Mouse (Mus musculus) heart, embryonic 16.5 days (tissue): ENCODE measurements around the gene 1700056E22Rik. TPM values are rescaled to one million over a fixed set of nuclear protein-coding genes. Genes with fewer than 3 reads are reported as not detected.

Experiments used
- ATAC-seq: fragments of 200-750 bp; cut with Nextera tagmentation; replicated peaks from 2 replicates; pipeline ENCODE4 v1.8.0; 2017; ENCODE audit warnings: moderate number of reproducible peaks; ENCODE audit not compliant: insufficient read depth, low FRiP score; ENCODE audit errors: extremely low read depth
- H3K27ac ChIP-seq: fragments of 300-500 bp; sonication (generic); 2 replicates; pipeline ENCODE4 v1.5.1; 2014; ENCODE audit warnings: mild to moderate bottlenecking, low read length, control low read depth, moderate library complexity
- H3K27me3 ChIP-seq: fragments of 300-500 bp; sonication (generic); 2 replicates; pipeline ENCODE4 v1.6.1; 2014; ENCODE audit warnings: low read length, mixed read lengths; ENCODE audit not compliant: control insufficient read depth, insufficient read depth
- H3K36me3 ChIP-seq: fragments of 300-500 bp; sonication (generic); 2 replicates; pipeline ENCODE4 v1.6.1; 2014; ENCODE audit not compliant: control insufficient read depth, insufficient read depth
- H3K4me1 ChIP-seq: fragments of 300-500 bp; sonication (generic); 2 replicates; pipeline ENCODE4 v1.6.1; 2014; ENCODE audit warnings: low read length, mixed read lengths; ENCODE audit not compliant: control insufficient read depth, insufficient read depth
- H3K4me2 ChIP-seq: fragments of 300-500 bp; sonication (generic); 2 replicates; pipeline ENCODE4 v1.6.1; 2014; ENCODE audit warnings: low read depth, mild to moderate bottlenecking, control low read depth, low read length
- H3K4me3 ChIP-seq: fragments of 300-500 bp; sonication (generic); 2 replicates; pipeline ENCODE4 v1.5.1; 2014; ENCODE audit warnings: mild to moderate bottlenecking, control low read depth, low read length
- H3K9ac ChIP-seq: fragments of 300-500 bp; sonication (generic); 2 replicates; pipeline ENCODE4 v1.6.1; 2014; ENCODE audit warnings: low read length, control low read depth
- H3K9me3 ChIP-seq: fragments of 300-500 bp; sonication (generic); replicated peaks from 2 replicates; pipeline ENCODE4 v1.6.1; 2016; ENCODE audit warnings: low read length; ENCODE audit not compliant: control insufficient read depth
- WGBS: fragments of 180-500 bp; shearing (Covaris S2); extraction: QIAGEN DNeasy Blood & Tissue Kit; methylation state at CpG from one replicate; pipeline ENCODE4 v1.1.7; 2014; 5-methylcytosine and 5-hydroxymethylcytosine counted together
- polyA plus RNA-seq: library from polyadenylated mRNA; unstranded; fragments of >200 nt; fragmentation: Nextera tagmentation; extraction: Ambion mirVana; gene quantifications from 2 replicates; pipeline ENCODE4 v1.2.1, GENCODE M21; 2015

1700056E22Rik gene
- 2.2 TPM in 2 replicates for polyA plus RNA-seq

- Histone ChIP-seq H3K4me2 (peak within 1 kb of the TSS; percentile 78), H3K9ac (peak within 1 kb of the TSS; percentile 99), H3K9me3 (no peaks in the 10 kb centered on the region), H3K4me3 (peak within 1 kb of the TSS; percentile 83), H3K27ac (peak within 1 kb of the TSS; percentile 99), H3K4me1 (peaks cover 29% of the 10 kb centered on the region), H3K27me3 (no peaks in the 10 kb centered on the region), H3K36me3 (peaks cover 8% of the 10 kb centered on the region)
- WGBS: under 1% methylated on average over 38 of the region's 38 CpGs
- peak; percentile 98 for ATAC-seq
Observed at GRCm38 (mm10) chr1:184034011-184034557, at the start of gene 1700056E22Rik. TSS of gene 1700056E22Rik (minus strand) at chr1:184034301.

- no peak overlapping the region for H3K4me3 ChIP-seq
- H3K9ac ChIP-seq: no peak overlapping the region
- peaks cover 3% of the 10 kb centered on the region; the same call in 1 of the 2 replicates for H3K9me3 ChIP-seq
- H3K27ac ChIP-seq: no peak overlapping the region
- H3K36me3 ChIP-seq: no peaks in the 10 kb centered on the region
- H3K27me3 ChIP-seq: no peaks in the 10 kb centered on the region
- 73% methylated on average over 7 of the region's 7 CpGs for whole genome bisulfite sequencing
- ATAC-seq: no peak
- H3K4me2 ChIP-seq: no peak overlapping the region
- no peaks in the 10 kb centered on the region for H3K4me1 ChIP-seq
Observed at GRCm38 (mm10) chr1:184083166-184083565, 49.1 kb upstream of the 1700056E22Rik start.

GRCm38 (mm10) chr1:184082661-184083060 is 48.6 kb upstream of the 1700056E22Rik start:
- no peak for ATAC-seq
- Histone ChIP-seq H3K36me3 (no peaks in the 10 kb centered on the region), H3K9ac (no peak overlapping the region), H3K4me1 (no peaks in the 10 kb centered on the region), H3K4me3 (no peak overlapping the region), H3K27me3 (no peaks in the 10 kb centered on the region), H3K4me2 (no peak overlapping the region), H3K27ac (no peak overlapping the region), H3K9me3 (no peaks in the 10 kb centered on the region)
- 48% methylated on average over 3 of the region's 3 CpGs for WGBS

- 88% methylated on average over 3 of the region's 3 CpGs for WGBS
- Histone ChIP-seq H3K27me3 (no peaks in the 10 kb centered on the region), H3K4me3 (no peak overlapping the region), H3K9ac (no peak overlapping the region), H3K4me2 (no peak overlapping the region), H3K9me3 (no peaks in the 10 kb centered on the region), H3K27ac (no peak overlapping the region), H3K36me3 (peaks cover 6% of the 10 kb centered on the region; the same call in 1 of the 2 replicates), H3K4me1 (peaks cover 8% of the 10 kb centered on the region)
- ATAC-seq: no peak
Observed at GRCm38 (mm10) chr1:184079304-184079703, 45.2 kb upstream of the 1700056E22Rik start.

GRCm38 (mm10) chr1:184076756-184077155 is 42.7 kb upstream of the 1700056E22Rik start:
- ATAC-seq: no peak
- H3K9ac ChIP-seq: no peak overlapping the region
- peaks cover 20% of the 10 kb centered on the region for H3K36me3 ChIP-seq
- H3K4me3 ChIP-seq: no peak overlapping the region
- H3K27me3 ChIP-seq: no peaks in the 10 kb centered on the region
- peak overlapping the region; percentile 51 for H3K27ac ChIP-seq
- peaks cover 8% of the 10 kb centered on the region for H3K4me1 ChIP-seq
- 35% methylated on average over 2 of the region's 2 CpGs for WGBS
- H3K9me3 ChIP-seq: no peaks in the 10 kb centered on the region
- H3K4me2 ChIP-seq: no peak overlapping the region

GRCm38 (mm10) chr1:184076065-184076464 is 42.0 kb upstream of the 1700056E22Rik start:
- no peak overlapping the region for H3K4me2 ChIP-seq
- 66% methylated on average over 6 of the region's 6 CpGs for WGBS
- H3K27ac ChIP-seq: 0 out of 2 replicates have a peak overlapping the region, but pooled peaks have one; percentile 6
- H3K9me3 ChIP-seq: no peaks in the 10 kb centered on the region
- H3K36me3 ChIP-seq: peaks cover 20% of the 10 kb centered on the region
- H3K4me1 ChIP-seq: peaks cover 8% of the 10 kb centered on the region
- H3K4me3 ChIP-seq: no peak overlapping the region
- H3K27me3 ChIP-seq: no peaks in the 10 kb centered on the region
- ATAC-seq: no peak
- no peak overlapping the region for H3K9ac ChIP-seq

- 94% methylated on average over 12 of the region's 12 CpGs for WGBS
- H3K9me3 ChIP-seq: no peaks in the 10 kb centered on the region
- no peak for ATAC-seq
- no peaks in the 10 kb centered on the region for H3K27me3 ChIP-seq
- H3K9ac ChIP-seq: no peak overlapping the region
- H3K36me3 ChIP-seq: peaks cover 26% of the 10 kb centered on the region
- H3K4me3 ChIP-seq: no peak overlapping the region
- peaks cover 20% of the 10 kb centered on the region for H3K4me1 ChIP-seq
- H3K27ac ChIP-seq: no peak overlapping the region
- no peak overlapping the region for H3K4me2 ChIP-seq
Observed at GRCm38 (mm10) chr1:184068971-184069370, 34.9 kb upstream of the 1700056E22Rik start.

GRCm38 (mm10) chr1:184067704-184068558 is 33.8 kb upstream of the 1700056E22Rik start:
- H3K4me1 ChIP-seq: peaks cover 23% of the 10 kb centered on the region
- peaks cover 15% of the 10 kb centered on the region for H3K36me3 ChIP-seq
- H3K9ac ChIP-seq: no peak overlapping the region
- H3K4me3 ChIP-seq: no peak overlapping the region
- no peak overlapping the region for H3K27ac ChIP-seq
- no peaks in the 10 kb centered on the region for H3K9me3 ChIP-seq
- no peaks in the 10 kb centered on the region for H3K27me3 ChIP-seq
- no peak for ATAC-seq
- no peak overlapping the region for H3K4me2 ChIP-seq
- 86% methylated on average over 18 of the region's 18 CpGs for WGBS
